Mouse (Mus musculus): ENCODE data around the gene Plpp6.
"Not testable (repeated sequence)": the region's sequence is repeated elsewhere in the genome, so short reads cannot be mapped to it uniquely, and the experiment has no call there.

Plpp6 gene

GRCm38 (mm10) chr19:28990194-28990589, 26.4 kb downstream of the Plpp6 start, which contains the start of gene Cdc37l1:
Gene Cdc37l1, plus strand, starts transcription at chr19:28990352.
- DNase-seq: peak; percentile 99 to 100

GRCm38 (mm10) chr19:28990590-28991221, 27.0 kb downstream of the Plpp6 start:
- peak in 1 of 2 experiments; percentile 65 for DNase-seq

GRCm38 (mm10) chr19:28991391-28991790, 27.6 kb downstream of the Plpp6 start:
- DNase-seq: peak in 1 of 2 experiments; percentile 39

GRCm38 (mm10) chr19:28994870-28995269, 31.1 kb downstream of the Plpp6 start:
- peak in 1 of 2 experiments; percentile 28 for DNase-seq

- DNase-seq: no peak
Measured at GRCm38 (mm10) chr19:28995366-28995765, 31.6 kb downstream of the Plpp6 start.

- no peak for DNase-seq
Measured at GRCm38 (mm10) chr19:28997976-28998630, 34.4 kb downstream of the Plpp6 start.

GRCm38 (mm10) chr19:29000321-29000720, 36.6 kb downstream of the Plpp6 start:
- DNase-seq: not testable (repeated sequence)

GRCm38 (mm10) chr19:29008069-29008706, 44.4 kb downstream of the Plpp6 start:
- no peak for DNase-seq

- DNase-seq: no peak
Measured at GRCm38 (mm10) chr19:29009046-29009445, 45.3 kb downstream of the Plpp6 start.

- DNase-seq: no peak
Measured at GRCm38 (mm10) chr19:29011355-29011990, 47.7 kb downstream of the Plpp6 start.

GRCm38 (mm10) chr19:29014466-29015055, 50.8 kb downstream of the Plpp6 start:
- DNase-seq: peak in 1 of 2 experiments; percentile 40

GRCm38 (mm10) chr19:29015410-29016203, 51.9 kb downstream of the Plpp6 start:
- DNase-seq: no peak

- DNase-seq: no peak
Measured at GRCm38 (mm10) chr19:29016204-29016765, 52.5 kb downstream of the Plpp6 start.
